Mouse (Mus musculus) midbrain, embryonic 10.5 days (tissue): ENCODE results near the gene Gm28305. TPM values are rescaled to one million over a fixed set of nuclear protein-coding genes. Genes with fewer than 3 reads are reported as not detected.

Experiments used
- DNase-seq: peaks from one replicate; pipeline ENCODE4 v3.0.0-alpha.2; 2017; ENCODE audit warnings: low spot score
- H3K27ac ChIP-seq: fragments of 300-500 bp; sonication (generic); replicated peaks from 2 replicates; pipeline ENCODE4 v1.5.1; 2016; ENCODE audit warnings: mild to moderate bottlenecking
- H3K27me3 ChIP-seq: fragments of 300-500 bp; sonication (generic); 2 replicates; pipeline ENCODE4 v1.6.1; 2016; ENCODE audit warnings: low read depth, mild to moderate bottlenecking; ENCODE audit not compliant: poor library complexity, severe bottlenecking
- H3K36me3 ChIP-seq: fragments of 300-500 bp; sonication (generic); 2 replicates; pipeline ENCODE4 v1.6.1; 2016; ENCODE audit warnings: mild to moderate bottlenecking, moderate library complexity
- H3K4me1 ChIP-seq: fragments of 300-500 bp; sonication (generic); 2 replicates; pipeline ENCODE4 v1.6.1; 2016
- H3K4me3 ChIP-seq: fragments of 300-500 bp; sonication (generic); 2 replicates; pipeline ENCODE4 v1.5.1; 2016; ENCODE audit warnings: mild to moderate bottlenecking, moderate library complexity
- H3K9me3 ChIP-seq: fragments of 300-500 bp; sonication (generic); replicated peaks from 2 replicates; pipeline ENCODE4 v1.6.1; 2016; ENCODE audit warnings: mild to moderate bottlenecking
- WGBS: fragments of 180-500 bp; shearing (Covaris S2); methylation state at CpG from one replicate; pipeline ENCODE4 v1.1.7; 2016; 5-methylcytosine and 5-hydroxymethylcytosine counted together
- polyA plus RNA-seq: library from polyadenylated mRNA; unstranded; fragments of >200 nt; fragmentation: Nextera tagmentation; extraction: Ambion mirVana; gene quantifications from 2 replicates; pipeline ENCODE4 v1.2.1, GENCODE M21; 2016

The Gm28305 gene
- polyA plus RNA-seq, 1 experiment from 2014 or later = not detected

DNA sequence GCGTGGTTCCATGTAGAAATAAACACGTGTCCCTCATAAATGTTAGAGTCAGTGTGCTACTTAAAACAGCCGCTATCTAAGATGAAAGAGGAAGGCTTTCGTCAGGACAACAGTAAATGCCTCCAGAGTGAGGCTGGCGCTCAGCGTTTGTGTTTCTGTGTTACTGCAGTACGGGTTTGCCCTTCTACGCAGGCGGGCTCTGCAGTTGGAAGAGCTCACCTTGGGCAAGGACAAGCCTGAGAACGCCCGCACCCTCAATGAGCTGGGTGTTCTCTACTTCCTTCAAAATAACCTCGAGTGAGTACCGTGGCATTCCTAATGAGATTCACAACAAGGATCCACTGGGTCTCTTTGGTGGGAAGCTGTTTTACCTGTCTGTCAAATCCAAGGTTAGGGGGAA lies 2.2 kb upstream of the Gm28305 start:
- DNase-seq = no peak
- 93% methylated on average over 13 of the region's 13 CpGs for WGBS

DNA sequence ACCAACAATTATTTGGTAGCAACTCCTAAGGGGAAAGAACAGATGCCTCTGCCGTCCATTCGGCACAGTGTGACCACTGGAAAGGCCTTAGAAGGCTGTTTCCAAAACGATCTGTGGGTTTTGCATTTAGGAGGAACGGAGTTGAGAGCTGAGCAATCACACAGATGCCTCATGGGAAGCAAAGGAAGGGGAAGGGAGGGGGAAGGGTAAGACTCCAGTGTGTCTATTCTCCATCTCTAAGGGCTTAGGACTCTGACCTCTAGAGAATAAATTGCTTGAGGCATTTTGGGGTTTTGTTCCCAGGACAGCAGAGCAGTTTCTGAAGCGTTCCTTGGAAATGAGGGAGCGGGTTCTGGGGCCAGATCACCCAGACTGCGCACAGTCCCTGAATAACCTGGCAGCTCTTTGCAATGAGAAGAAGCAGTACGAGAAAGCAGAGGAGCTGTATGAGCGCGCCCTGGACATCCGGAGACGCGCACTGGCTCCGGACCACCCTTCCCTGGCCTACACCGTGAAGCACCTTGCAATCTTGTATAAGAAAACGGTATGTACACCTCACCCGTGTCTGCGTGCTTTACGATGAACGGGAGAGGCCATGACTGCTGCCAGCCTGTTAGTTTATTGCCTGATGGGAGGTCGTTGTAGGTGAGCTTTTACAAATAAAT lies 1.3 kb upstream of the Gm28305 start:
- WGBS = 92% methylated on average over 21 of the region's 21 CpGs
- Histone ChIP-seq H3K36me3 (peaks cover 14% of the 10 kb centered on the region), H3K27ac (no peak overlapping the region), H3K4me1 (peaks cover 5% of the 10 kb centered on the region; the same call in 1 of the 2 replicates), H3K4me3 (no peak overlapping the region), H3K27me3 (no peaks in the 10 kb centered on the region), H3K9me3 (no peaks in the 10 kb centered on the region)
- no peak for DNase-seq

More for the DNA sequence above, 2.2 kb upstream of the Gm28305 start:
- Histone ChIP-seq H3K27me3 (no peaks in the 10 kb centered on the region), H3K4me1 (peaks cover 5% of the 10 kb centered on the region; the same call in 1 of the 2 replicates), H3K4me3 (no peak overlapping the region), H3K36me3 (peaks cover 11% of the 10 kb centered on the region), H3K9me3 (no peaks in the 10 kb centered on the region), H3K27ac (no peak overlapping the region)

DNA sequence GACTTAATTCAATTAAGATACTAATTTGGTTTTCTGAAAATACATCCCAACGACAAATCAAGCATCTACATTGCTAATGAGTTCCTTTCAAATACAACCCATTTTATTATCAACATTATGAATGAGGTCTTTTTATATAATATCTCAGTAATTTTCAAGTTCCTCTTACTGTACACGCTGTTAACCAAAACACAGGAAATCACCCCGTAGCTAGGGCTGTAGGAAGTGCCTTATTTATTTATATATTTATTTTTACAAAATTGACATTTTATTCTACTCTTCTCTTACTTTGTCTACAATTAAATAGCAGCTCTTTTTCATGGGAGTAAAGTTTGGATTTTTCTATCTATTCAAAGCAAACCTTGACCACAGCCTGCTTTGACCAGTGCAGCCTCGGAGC lies 720 bp upstream of the Gm28305 start:
- peaks cover 5% of the 10 kb centered on the region; the same call in 1 of the 2 replicates for H3K4me1 ChIP-seq
- peaks cover 14% of the 10 kb centered on the region for H3K36me3 ChIP-seq
- DNase-seq = no peak
- no peaks in the 10 kb centered on the region for H3K27me3 ChIP-seq
- H3K4me3 ChIP-seq = no peak overlapping the region
- no peaks in the 10 kb centered on the region for H3K9me3 ChIP-seq
- H3K27ac ChIP-seq = no peak overlapping the region
- 88% methylated on average over 4 of the region's 4 CpGs for WGBS

DNA sequence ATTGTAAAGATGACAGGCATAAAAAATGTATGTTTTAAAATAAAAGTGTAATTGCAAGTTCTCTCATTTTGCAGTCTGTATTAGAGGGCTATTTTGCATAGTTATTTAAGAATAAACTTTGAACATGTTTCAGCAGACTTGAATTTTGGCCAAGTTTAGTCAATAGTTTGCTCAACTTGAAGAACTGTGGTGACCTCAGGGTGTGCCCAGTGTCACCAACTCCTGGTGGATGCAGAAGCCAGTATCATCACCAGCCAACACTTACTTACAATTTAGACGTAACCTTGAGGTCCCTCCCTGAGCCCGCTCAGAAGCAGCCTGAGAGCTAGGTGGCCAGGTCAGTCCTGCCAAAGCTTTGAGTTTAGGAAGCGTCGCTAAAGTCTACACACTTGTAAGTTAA lies 3.2 kb downstream of the Gm28305 start:
- no peak for DNase-seq
- 86% methylated on average over 4 of the region's 4 CpGs for WGBS
- no peaks in the 10 kb centered on the region for H3K27me3 ChIP-seq
- no peak overlapping the region for H3K27ac ChIP-seq
- no peak overlapping the region for H3K4me3 ChIP-seq
- no peaks in the 10 kb centered on the region for H3K9me3 ChIP-seq
- H3K36me3 ChIP-seq = peaks cover 35% of the 10 kb centered on the region
- no peaks in the 10 kb centered on the region for H3K4me1 ChIP-seq

DNA sequence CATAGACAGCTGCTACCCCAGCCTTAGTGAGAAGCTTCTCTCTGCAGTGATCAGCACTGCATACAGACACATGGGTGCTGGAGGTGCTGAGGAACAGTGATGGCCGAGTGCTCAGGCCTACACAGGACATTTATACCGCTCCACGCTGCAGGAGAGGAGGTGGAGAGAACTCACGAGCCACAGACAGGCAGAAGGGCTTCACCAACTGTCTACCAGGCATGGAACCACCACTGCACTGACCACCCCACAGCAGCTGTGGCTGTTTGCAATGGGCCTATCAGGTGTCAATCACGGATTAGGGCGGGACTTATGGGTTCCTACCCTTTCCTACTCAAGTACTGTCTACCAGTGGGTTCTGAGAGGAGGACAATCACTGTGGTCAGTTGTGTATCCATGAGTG lies 10.6 kb downstream of the Gm28305 start:
- Histone ChIP-seq H3K36me3 (peaks cover 98% of the 10 kb centered on the region), H3K4me3 (no peak overlapping the region), H3K4me1 (no peaks in the 10 kb centered on the region), H3K27me3 (no peaks in the 10 kb centered on the region), H3K9me3 (no peaks in the 10 kb centered on the region), H3K27ac (no peak overlapping the region)
- WGBS = 93% methylated on average over 6 of the region's 6 CpGs
- no peak for DNase-seq

DNA sequence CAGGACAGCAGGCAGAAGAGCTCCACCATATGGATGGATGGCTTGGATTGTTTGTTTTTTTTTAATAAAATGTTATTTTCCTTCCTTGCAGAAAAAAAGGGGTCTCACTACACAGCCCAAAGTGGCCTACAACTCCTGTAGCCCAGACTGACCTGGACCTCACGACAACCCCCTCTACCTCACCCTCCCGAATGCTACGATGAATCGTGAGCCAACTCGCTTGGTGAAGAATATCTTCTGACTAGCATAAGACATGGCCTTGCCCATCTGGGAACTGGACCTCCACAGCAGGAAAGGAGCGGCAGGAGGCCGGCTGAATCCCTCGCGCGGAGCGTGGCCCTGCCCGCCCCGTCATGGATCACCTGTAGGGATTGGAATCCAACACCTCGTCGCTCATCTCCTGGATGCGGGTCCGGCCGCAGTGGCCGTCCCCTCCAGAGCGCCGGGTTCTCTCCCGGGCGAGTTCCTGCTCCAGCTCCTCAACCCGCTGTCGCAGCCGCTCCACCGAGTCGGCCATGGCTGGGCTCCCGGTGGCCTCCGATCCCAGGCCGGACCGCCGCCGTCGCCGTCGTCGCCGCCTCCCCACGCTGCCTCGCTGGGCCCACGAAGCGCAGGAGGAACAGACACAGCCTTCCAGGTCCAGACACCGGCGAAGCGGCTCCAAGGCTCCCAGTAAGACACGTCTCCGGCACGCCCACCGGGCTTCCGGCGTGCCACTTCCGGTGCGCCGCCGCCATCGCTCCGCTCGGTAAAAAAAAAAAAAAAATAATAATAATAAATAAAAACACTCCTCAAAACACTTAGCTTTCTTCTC lies 22.2 kb downstream of the Gm28305 start, which contains the start of gene Uba5:
TSS of gene Uba5 (minus strand) at position 705 of the 814 bp plus-strand sequence.
- peak; percentile 75 for DNase-seq
- WGBS = under 1% methylated on average over 59 of the region's 59 CpGs
- Histone ChIP-seq H3K4me1 (peaks cover 20% of the 10 kb centered on the region), H3K27ac (peak within 1 kb of the TSS; percentile 92), H3K4me3 (peak within 1 kb of the TSS; percentile 99), H3K9me3 (no peaks in the 10 kb centered on the region), H3K36me3 (peaks cover 28% of the 10 kb centered on the region), H3K27me3 (no peaks in the 10 kb centered on the region)

DNA sequence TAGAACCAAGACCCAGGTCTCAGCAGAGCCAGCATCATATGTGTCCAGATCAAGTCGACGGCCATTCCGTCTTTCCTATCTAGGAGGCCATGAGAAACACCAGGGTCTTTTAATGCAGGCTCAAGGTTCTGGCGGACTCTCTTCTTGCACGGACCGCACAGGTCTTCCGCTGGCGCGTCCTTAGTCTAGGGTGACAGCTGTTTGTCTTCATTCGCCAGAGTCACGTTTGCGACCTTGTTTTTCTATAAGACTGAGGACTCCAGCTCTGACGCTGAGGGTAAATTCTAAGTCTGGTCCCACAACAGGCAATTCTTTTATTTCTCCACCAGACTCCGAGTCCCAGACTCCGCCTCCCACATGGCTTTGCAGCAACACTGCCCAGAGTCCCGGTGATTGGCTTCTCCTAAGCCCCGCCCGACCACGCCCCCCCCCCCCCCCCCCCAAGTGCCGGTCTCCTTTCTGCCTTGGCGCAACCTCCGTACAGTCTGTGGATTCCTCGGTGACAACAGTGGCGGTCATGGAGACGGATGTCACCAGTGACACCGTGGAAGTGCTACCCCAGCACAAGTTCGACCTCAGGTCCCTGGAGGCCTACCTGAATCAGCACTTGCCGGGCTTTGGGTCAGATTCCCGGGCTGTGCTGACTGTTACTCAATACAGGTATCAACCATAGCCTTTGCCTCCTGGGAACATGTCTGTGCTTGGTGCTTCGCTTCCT lies 22.9 kb downstream of the Gm28305 start, which contains the start of gene Acad11:
TSS of gene Acad11 (plus strand) at position 134 of the 718 bp plus-strand sequence.
- Histone ChIP-seq H3K27ac (peak within 1 kb of the TSS; percentile 92), H3K4me3 (peak within 1 kb of the TSS; percentile 99), H3K36me3 (peaks cover 21% of the 10 kb centered on the region), H3K27me3 (no peaks in the 10 kb centered on the region), H3K4me1 (peaks cover 20% of the 10 kb centered on the region), H3K9me3 (no peaks in the 10 kb centered on the region)
- DNase-seq = peak; percentile 86
- under 1% methylated on average over 30 of the region's 30 CpGs for WGBS

DNA sequence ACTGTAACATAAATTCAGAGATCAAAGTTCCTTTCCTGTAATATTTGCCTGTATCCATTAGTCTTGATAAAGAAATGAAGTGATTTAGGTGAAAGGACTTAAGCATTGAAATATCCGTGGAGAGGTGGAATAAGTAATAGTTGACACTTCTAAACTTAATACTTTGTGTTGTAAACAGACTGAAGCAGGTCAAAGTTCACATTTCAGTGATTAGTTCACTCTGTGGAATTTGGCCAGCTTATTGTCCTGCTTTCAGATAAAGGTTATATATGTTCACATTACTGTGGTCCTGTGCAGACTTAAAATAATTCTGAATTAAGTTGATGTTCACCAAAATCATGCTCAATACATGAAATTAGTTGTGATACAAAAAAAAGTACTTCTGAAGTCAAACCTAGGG lies 24.1 kb downstream of the Gm28305 start:
- Histone ChIP-seq H3K36me3 (peaks cover 15% of the 10 kb centered on the region), H3K4me3 (no peak overlapping the region; the same call in 1 of the 2 replicates), H3K27ac (no peak overlapping the region), H3K27me3 (no peaks in the 10 kb centered on the region), H3K4me1 (peaks cover 20% of the 10 kb centered on the region), H3K9me3 (no peaks in the 10 kb centered on the region)
- WGBS = 36% methylated on average over 1 of the region's 1 CpGs
- no peak for DNase-seq

DNA sequence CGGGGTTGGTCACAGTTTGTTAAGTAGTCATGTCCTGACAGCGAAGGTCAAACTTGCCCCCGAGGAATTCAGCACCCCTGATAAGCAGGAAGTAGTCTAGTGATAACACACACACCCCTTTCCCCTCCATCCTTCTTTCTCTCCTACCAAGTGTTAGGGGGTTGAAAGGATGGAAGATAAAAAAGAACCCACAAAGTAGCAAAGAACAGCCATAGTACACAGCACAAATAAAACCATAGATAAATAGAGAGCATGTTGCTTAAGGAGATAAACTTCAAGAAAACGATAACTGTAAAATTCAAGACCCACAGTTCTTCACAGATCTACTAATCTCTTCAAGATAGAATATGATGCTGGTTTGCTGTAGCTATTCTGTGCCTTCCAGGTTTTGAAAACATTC lies 29.8 kb downstream of the Gm28305 start:
- Histone ChIP-seq H3K27ac (no peak overlapping the region), H3K9me3 (no peaks in the 10 kb centered on the region), H3K4me1 (no peaks in the 10 kb centered on the region), H3K27me3 (no peaks in the 10 kb centered on the region), H3K36me3 (no peaks in the 10 kb centered on the region), H3K4me3 (no peak overlapping the region)
- WGBS = 82% methylated on average over 4 of the region's 4 CpGs
- DNase-seq = no peak

DNA sequence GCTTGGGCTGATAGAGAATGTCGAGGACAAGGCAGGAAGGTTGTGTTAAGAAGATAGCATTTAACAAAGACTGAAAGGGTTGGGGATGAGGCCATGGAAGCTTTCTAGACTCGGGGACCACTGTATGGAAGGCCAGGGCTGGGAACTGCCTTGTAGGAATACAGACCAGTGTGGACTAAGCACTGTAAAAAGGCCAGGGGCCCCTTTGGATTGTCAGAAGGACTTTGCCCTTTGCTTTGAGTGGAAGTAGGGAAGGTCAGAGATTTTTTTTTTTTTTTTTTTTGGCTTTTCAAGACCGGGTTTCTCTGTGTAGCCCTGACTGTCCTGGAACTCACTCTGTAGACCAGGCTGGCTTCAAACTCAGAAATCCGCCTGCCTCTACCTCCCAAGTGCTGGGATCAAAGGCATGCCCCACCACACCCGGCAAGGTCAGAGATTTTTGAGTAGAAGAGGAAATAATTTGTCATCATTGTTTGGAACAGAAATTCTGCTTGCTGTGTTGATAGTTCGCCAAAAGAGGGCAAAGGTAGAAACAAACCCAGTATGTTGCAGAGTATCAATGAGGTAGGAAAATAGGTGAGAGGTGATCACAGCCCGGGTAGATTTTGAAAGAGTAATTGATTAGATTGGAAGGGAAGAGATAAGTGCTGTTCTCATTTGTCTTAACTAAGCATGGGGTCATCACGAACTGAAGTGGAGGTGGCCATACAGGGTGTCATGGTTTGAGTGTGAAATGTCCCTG lies 30.6 kb downstream of the Gm28305 start:
- Histone ChIP-seq H3K9me3 (no peaks in the 10 kb centered on the region), H3K27me3 (no peaks in the 10 kb centered on the region)
- WGBS = 83% methylated on average over 8 of the region's 8 CpGs

DNA sequence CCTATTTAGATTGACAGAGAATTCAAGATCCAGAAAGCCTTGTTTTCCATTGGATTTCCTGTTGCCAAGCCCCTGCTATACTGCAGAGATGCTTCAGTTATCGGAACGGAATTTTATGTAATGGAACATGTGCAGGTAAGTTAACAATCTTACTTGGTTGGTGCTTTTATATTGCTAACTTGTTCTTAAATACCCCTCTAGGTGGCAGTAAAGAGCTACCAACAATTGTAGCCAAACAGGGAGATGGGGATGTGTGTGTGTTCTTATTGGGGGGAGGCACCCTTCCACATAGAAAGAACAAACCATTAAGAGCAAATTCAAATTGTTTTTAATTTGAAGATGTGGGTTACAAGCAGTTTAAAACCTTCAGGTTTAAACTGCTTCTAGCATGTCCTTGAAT lies 35.3 kb downstream of the Gm28305 start:
- DNase-seq = no peak
- WGBS = 69% methylated on average over 2 of the region's 2 CpGs
- H3K9me3 ChIP-seq = no peaks in the 10 kb centered on the region
- no peaks in the 10 kb centered on the region for H3K36me3 ChIP-seq
- no peak overlapping the region for H3K27ac ChIP-seq
- H3K27me3 ChIP-seq = no peaks in the 10 kb centered on the region
- H3K4me3 ChIP-seq = no peak overlapping the region
- no peaks in the 10 kb centered on the region for H3K4me1 ChIP-seq

More for the DNA sequence above, 30.6 kb downstream of the Gm28305 start:
- DNase-seq = no peak
- Histone ChIP-seq H3K27ac (no peak overlapping the region), H3K4me1 (no peaks in the 10 kb centered on the region), H3K36me3 (no peaks in the 10 kb centered on the region), H3K4me3 (no peak overlapping the region)

DNA sequence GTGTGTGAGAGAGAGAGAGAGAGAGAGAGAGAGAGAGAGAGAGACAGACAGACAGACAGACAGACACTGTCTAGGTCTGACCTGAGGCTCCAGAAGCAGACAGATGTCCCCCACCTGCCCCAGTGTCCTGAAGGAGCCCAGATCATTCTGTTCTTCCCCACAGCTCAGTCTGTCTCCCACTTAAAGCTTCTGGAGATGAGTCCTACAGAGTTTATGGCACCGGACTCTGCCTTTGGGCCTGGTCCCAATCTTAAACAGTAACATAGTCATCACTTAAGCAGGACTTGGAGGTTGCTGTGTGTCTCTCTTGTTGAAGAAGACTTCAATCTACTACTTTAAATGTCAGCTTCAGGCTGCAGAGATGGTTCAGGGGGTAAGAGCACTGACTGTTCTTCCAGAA lies 38.3 kb downstream of the Gm28305 start:
- 94% methylated on average over 1 of the region's 1 CpGs for WGBS
- Histone ChIP-seq H3K27me3 (no peaks in the 10 kb centered on the region), H3K36me3 (no peaks in the 10 kb centered on the region), H3K27ac (no peak overlapping the region), H3K4me3 (no peak overlapping the region), H3K4me1 (no peaks in the 10 kb centered on the region), H3K9me3 (no peaks in the 10 kb centered on the region)
- DNase-seq = no peak
